Mouse (Mus musculus) fat pad, adult 2 months (tissue): ENCODE data around the gene Ralbp1.
A peak's percentile ranks its signal among the peaks of the same experiment; 100 is the strongest.

Experiments
- DNase-seq: peaks from one replicate; pipeline ENCODE4 v3.0.0-alpha.2; 2011; ENCODE audit warnings: low read depth, low spot score; ENCODE audit errors: extremely low read depth

Gene Ralbp1

DNA sequence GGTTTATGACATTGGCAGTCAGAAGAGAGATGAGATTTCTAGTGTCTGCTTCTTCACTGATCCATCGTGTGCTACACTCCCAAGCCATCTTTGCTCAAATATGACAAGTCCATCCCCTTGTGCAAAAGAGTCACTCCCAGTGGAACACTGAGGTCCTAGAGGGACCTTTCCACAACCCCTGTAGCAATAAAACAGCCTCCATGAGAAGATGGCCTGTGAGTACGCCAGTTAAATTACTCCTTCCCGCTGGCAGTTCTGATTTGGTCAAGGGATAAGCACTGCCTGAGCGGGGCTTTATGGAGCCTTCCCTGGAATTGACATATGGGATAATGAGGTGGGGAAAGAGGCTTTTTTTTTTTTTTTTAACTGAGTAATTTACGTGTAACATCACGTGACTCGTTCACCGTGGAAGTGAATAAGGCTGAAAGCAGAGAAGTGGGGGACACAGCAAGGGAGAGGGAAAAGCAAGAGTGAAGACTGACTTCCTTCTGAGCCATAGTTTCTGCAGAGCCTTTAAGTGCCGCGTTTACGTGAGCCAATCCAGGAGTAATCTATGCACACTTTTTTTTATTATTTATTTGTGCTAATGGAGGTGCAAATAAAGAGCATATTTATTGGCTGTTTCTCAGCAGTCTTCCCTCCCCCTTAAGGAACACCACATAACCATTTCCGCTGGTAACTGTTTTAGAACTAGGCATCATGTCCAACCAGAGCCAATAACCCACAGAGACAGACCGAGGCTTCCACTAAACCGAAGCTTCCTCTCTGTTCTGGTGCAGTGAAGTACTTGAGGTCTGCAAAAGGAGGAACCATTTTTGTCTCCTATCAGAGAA lies at the start of gene Ralbp1:
Gene Ralbp1 (minus strand): TSS at position 102 of the 833 bp plus-strand sequence.
- no peak for DNase-seq

- DNase-seq: no peak
Observed at GRCm38 (mm10) chr17:65933741-65934140, 48.1 kb upstream of the Ralbp1 start.

DNA sequence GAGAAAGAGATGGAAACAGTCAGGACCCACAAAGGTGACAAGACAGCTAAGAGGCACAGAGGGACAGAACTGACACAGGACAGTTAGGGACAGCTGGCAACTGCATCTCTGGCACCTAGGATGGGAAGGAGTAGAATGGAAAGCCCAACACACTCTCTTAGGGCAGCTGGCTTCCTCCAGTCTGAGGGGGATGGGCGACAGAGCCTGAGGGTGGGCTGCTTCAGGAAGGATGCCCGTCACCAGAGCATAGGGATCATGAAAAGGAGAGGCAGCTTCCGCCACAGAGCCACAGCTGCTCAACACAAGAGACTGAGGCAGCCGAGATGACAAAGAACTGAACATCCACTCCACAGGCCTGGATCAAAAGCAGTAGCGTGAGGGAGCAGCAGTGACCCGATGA lies 45.9 kb upstream of the Ralbp1 start:
- no peak for DNase-seq

GRCm38 (mm10) chr17:65930960-65931359 lies 45.4 kb upstream of the Ralbp1 start:
- peak; percentile 91 for DNase-seq

- DNase-seq: no peak
Observed at GRCm38 (mm10) chr17:65930158-65930826, 44.7 kb upstream of the Ralbp1 start.

GRCm38 (mm10) chr17:65929319-65929978 lies 43.9 kb upstream of the Ralbp1 start:
- no peak for DNase-seq

DNA sequence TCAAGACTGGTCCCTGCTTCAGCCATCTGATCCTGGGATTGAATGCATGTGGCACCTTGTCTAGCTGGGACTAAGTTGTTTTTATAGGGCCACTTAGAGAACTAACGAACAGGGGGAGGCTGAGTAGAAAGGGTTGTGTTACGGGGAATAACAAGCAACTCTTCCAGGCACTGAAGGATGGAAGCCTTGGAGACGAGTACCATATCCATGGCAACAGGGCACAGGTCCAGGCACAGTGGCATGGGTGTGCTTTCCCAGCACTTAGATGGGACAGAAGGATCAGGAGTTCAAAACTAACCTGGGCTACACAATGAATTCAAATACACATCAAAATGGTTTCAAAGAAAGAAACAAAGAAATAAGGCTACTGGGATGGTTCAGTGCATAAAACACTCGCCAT lies 41.5 kb upstream of the Ralbp1 start:
- DNase-seq: no peak

DNA sequence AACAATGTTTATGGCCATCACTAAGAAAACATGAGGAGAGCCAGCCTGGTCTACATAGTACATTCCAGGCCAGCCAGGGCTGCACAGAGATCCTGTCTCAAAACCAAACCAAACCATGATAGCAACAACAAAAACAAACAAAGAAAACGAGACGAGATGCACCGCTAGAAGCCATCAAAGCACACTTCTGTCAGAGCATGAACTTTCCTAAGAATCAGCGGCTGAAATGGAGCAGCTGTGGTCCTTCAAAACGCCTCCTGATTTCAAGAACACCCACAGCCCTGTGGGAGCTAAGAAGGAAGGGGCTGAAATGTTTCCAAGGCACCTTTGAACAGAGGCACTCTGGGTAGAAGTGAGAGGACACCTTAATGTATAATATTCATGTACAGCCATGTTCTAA lies 38.6 kb upstream of the Ralbp1 start:
- no peak for DNase-seq

- DNase-seq: no peak
Observed at GRCm38 (mm10) chr17:65921975-65922374, 36.4 kb upstream of the Ralbp1 start.

DNA sequence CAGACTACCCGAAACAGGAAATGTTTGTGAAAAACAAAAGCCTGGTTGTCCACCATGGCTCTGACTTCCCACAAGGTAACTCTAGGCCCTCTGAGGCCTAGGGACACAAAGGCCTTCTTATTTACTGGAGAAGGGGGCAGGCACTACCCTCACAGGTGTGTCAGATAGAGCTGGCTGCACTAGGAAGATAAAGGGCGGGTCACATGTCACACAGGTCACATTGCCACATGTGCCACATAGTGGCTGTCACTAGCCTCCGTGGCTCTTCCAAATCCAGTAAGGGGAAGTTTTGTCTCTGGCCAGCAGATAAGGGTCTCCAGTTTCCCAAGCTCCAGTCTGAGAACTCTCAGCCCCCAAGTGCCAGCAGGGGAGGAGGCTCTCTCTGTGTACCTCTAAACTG lies 33.6 kb upstream of the Ralbp1 start:
- DNase-seq: no peak

DNA sequence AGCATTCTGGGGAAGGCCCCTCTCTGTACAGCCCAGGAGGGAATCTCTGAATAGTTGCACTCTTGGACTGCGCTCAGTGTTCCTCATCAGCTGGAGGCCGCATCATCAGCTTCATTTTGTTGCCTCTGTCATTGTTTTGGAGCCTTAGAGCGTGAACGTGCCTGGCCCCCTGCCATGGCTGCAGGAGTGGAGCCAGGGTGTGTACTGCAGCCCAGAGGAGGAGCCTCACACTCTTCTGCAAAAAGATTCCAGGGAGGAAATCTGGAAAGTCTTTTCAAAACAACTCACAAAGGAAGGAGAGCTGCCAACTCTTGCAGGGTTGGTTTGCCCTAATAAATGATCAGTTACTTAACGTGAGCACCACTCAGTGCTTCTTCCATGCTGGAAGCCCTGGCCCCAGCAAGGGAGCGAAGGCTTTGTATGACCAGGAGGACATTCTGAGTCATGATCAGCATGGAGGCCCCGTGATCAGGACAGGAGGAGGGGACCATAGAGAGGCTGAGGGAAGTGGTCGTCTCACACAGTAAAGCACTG lies 30.6 kb upstream of the Ralbp1 start:
- no peak for DNase-seq

GRCm38 (mm10) chr17:65914083-65914482 lies 28.5 kb upstream of the Ralbp1 start:
- no peak for DNase-seq

- no peak for DNase-seq
Observed at GRCm38 (mm10) chr17:65912202-65912601, 26.6 kb upstream of the Ralbp1 start.

DNA sequence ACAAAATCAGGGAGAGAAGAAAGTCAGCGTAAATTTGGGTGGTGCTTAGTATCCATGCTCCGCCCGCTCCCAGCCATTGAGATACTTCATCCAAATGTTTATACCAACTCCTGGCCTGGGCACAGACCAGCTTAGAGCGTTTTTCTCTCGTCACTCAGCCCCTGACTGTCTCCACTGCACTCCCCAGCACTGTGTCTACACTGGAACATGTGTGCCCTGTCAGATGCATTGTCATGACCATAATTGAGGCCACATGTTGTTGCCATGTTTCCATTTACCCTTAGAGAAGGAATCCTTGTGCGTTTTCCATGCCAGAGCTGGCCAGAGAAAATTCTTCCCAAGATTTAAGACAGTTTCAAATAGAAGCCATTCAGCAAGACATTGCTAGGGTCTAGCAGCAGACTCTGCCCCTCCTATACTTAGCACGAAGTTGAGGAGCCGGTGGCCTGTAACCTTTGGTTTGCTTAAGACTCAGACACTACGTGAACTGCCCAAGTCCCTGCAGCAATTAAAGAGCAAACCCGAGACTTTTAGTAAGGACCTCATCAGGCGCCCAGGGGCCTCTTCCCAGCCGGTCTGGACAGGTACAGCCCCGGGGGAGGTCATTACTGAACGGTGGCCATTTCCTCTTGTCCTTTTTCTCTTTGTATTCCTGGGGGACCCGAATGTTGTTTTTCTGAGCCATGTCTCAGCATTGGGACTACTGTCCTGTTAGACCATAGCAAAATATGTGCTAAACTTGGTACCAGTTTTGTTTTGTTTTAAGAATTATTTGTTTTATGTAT lies 25.9 kb upstream of the Ralbp1 start:
- no peak for DNase-seq

DNA sequence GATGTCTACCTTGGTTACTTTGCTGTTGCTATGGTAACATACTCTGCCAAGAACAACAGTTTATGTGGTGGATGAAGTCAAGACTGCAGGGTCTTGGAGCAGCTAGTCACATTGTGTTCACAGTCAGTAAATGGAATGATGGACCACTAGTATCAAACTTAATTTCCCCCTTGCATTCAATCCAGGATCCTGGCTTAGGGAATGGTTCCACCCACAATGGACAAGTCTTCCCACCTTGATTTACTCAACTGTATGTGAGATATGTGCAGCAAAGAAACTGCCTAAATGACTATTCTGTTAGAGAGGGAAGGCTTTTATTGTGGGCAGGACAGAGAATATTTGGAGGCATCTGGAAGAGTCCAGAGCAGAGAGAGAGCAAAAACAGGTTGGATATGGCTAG lies 22.7 kb upstream of the Ralbp1 start:
- no peak for DNase-seq

- DNase-seq: no peak
Observed at GRCm38 (mm10) chr17:65906895-65907401, 21.4 kb upstream of the Ralbp1 start.

GRCm38 (mm10) chr17:65906313-65906894 lies 20.8 kb upstream of the Ralbp1 start:
- no peak for DNase-seq

DNA sequence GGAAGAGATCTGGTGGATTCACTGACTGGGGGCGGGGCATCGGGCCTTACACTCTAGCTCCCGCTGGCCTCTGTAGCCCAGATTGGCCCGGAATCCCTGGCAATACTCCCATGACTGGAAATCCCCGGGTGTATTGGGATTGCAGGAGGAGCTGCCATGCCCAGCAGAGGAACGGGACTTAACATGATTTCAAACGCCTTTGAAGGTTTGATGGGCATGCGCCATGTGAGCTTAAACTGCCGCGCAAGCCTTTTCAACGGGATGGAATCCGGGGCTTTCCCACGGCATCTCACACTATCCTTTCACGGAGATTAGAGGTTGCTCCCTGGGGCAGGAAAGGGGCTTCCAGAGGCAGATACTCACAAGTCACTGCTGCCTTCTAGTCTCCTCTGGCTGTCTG lies 19.6 kb upstream of the Ralbp1 start:
- no peak for DNase-seq

DNA sequence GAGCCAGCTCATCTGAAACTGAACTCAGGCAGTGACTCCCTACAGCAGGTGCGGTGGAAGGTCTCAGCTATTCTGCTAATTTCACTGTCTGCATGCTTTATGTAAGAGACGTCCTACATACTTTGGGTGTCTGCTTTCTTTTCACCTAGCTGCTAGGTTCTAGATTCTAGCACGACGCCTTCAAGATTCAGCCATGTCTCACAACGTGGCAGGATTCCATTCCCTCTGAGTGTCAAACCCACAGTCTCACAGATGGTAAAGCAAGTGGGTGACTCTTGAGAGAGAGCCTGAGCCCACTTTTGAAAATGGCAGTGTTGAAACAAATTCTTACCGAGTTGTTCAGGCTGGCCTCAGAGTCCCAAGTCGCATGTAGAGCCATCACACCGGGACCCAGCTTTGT lies 18.2 kb upstream of the Ralbp1 start:
- no peak for DNase-seq

DNA sequence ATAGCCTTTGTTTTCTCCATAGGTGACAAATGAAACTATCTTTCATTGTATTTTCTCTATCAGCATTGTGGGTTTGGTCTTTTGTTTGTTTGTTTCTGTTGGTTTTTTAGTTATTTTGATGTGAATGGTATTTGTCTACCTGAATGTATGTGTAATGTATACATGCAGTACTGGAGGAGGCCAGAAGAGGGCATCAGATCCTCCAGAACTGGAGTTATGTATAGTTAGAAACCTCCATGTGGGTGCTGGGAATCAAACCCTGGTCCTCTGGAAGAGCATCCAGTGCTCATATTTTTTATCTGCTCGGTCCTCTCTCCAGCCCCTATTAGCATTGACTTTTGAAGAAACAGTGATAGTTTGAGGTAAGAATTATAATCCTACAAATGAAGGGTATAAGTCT lies 17.4 kb upstream of the Ralbp1 start:
- DNase-seq: no peak
